Mouse (Mus musculus) testis, adult 2 months (tissue): Measurements from ENCODE around the gene Itpr1.
A peak's percentile ranks its signal among the peaks of the same experiment; 100 is the strongest.

Source experiments
- CTCF ChIP-seq: fragments of 200-500 bp; IDR thresholded peaks from 2 replicates; pipeline ENCODE4 v1.5.1; 2012; ENCODE audit warnings: low read depth, mild to moderate bottlenecking, inconsistent platforms, low read length, moderate library complexity; ENCODE audit not compliant: control insufficient read depth, insufficient read depth, insufficient replicate concordance
- POLR2A ChIP-seq: fragments of 200-500 bp; IDR thresholded peaks from 2 replicates; pipeline ENCODE4 v1.6.1; 2012; ENCODE audit warnings: low read depth, mild to moderate bottlenecking, inconsistent platforms, low read length, moderate library complexity; ENCODE audit not compliant: control insufficient read depth

DNA sequence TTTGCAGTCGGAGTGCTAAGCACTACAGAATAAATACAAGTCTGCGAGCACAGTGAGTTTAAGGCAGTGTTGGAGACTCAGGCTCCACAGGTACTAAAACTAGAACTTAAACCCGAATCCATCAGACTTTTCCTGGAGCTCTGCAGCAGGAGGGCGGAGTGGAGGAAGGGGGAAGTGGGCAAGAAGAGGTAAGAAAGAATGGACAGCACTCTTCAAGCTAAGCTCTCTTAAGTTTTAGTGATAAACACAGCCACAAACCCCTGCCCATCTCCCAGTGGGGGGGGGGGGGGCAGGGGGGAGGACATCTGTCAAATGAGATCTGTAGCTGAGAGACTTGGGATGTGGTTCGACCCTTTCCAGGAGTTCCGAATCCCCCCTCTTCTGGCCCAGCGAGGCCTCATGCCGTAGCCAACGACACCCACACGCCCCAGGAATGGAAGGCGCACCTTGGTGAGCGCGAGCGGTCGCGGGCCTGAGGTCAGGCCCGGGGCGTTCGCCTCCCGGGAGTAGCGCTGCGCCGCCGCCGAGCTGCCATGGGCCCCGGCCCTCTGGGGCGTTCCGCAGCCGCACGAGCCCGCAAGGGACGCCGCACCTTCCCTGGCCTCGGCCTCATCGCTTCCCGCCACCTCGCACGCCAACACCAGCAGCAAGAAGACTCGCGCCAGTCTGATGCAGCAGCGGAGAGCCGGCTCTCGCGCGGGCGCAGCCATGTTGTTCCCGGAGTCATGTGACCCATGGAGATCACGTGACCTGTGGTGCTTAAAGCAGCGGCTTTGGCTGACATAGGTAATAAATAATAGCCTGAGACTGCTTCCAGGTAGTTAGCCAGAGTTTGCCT, 27.8 kb upstream of the Itpr1 start, which contains the start of gene Sumf1:
- TF ChIP-seq CTCF = no peak
- peak; percentile 56 for TF ChIP-seq POLR2A
